Mouse (Mus musculus) right cerebral cortex, postnatal 14 days (tissue): ENCODE measurements around the gene Mindy1.

ENCODE experiments used
- DNase-seq: peaks from one replicate; pipeline ENCODE4 v3.0.0; 2022

The Mindy1 gene

GRCm38 (mm10) chr3:95269789-95270188, 11.4 kb upstream of the Mindy1 start:
- DNase-seq: no peak

- no peak for DNase-seq
Measured at GRCm38 (mm10) chr3:95270766-95271364, 10.3 kb upstream of the Mindy1 start.

GRCm38 (mm10) chr3:95273471-95273870, 7.7 kb upstream of the Mindy1 start:
- DNase-seq: no peak

GRCm38 (mm10) chr3:95274453-95274852, 6.7 kb upstream of the Mindy1 start:
- DNase-seq: no peak

- DNase-seq: no peak
Measured at GRCm38 (mm10) chr3:95275161-95275560, 6.0 kb upstream of the Mindy1 start.

GRCm38 (mm10) chr3:95276428-95276934, 4.7 kb upstream of the Mindy1 start:
- no peak for DNase-seq

- no peak for DNase-seq
Measured at GRCm38 (mm10) chr3:95277149-95277551, 4.0 kb upstream of the Mindy1 start.

- DNase-seq: no peak
Measured at GRCm38 (mm10) chr3:95280747-95281146, 398 bp upstream of the Mindy1 start.

- DNase-seq: no peak
Measured at GRCm38 (mm10) chr3:95282381-95282864, 1.3 kb downstream of the Mindy1 start.

- DNase-seq: peak; percentile 70
Measured at GRCm38 (mm10) chr3:95282865-95283588, 1.9 kb downstream of the Mindy1 start.

GRCm38 (mm10) chr3:95283589-95283941, 2.4 kb downstream of the Mindy1 start:
- DNase-seq: no peak

- no peak for DNase-seq
Measured at GRCm38 (mm10) chr3:95284062-95284461, 2.9 kb downstream of the Mindy1 start.

GRCm38 (mm10) chr3:95284501-95285281, 3.5 kb downstream of the Mindy1 start:
- no peak for DNase-seq

- no peak for DNase-seq
Measured at GRCm38 (mm10) chr3:95285390-95285789, 4.2 kb downstream of the Mindy1 start.

GRCm38 (mm10) chr3:95286011-95286410, 4.9 kb downstream of the Mindy1 start:
- no peak for DNase-seq

- DNase-seq: no peak
Measured at GRCm38 (mm10) chr3:95286510-95286909, 5.4 kb downstream of the Mindy1 start.

GRCm38 (mm10) chr3:95287541-95287940, 6.4 kb downstream of the Mindy1 start:
- no peak for DNase-seq

- no peak for DNase-seq
Measured at GRCm38 (mm10) chr3:95289419-95289818, 8.3 kb downstream of the Mindy1 start.

- DNase-seq: no peak
Measured at GRCm38 (mm10) chr3:95290156-95290555, 9.0 kb downstream of the Mindy1 start.

- DNase-seq: no peak
Measured at GRCm38 (mm10) chr3:95291041-95291440, 9.9 kb downstream of the Mindy1 start.

- DNase-seq: no peak
Measured at GRCm38 (mm10) chr3:95292899-95293298, 11.8 kb downstream of the Mindy1 start.

GRCm38 (mm10) chr3:95293537-95293936, 12.4 kb downstream of the Mindy1 start:
- no peak for DNase-seq

GRCm38 (mm10) chr3:95294316-95294715, 13.2 kb downstream of the Mindy1 start:
- DNase-seq: no peak

GRCm38 (mm10) chr3:95294718-95295117, 13.6 kb downstream of the Mindy1 start:
- DNase-seq: no peak
